Mouse (Mus musculus): ENCODE measurements around the gene Gap43. TPM values are rescaled to one million over a fixed set of nuclear protein-coding genes. Genes with fewer than 3 reads are reported as not detected.
A peak's percentile ranks its signal among the peaks of the same experiment; 100 is the strongest.

Gene Gap43
- polyA plus RNA-seq, 1 experiment from 2014 or later: 4.0 TPM

DNA sequence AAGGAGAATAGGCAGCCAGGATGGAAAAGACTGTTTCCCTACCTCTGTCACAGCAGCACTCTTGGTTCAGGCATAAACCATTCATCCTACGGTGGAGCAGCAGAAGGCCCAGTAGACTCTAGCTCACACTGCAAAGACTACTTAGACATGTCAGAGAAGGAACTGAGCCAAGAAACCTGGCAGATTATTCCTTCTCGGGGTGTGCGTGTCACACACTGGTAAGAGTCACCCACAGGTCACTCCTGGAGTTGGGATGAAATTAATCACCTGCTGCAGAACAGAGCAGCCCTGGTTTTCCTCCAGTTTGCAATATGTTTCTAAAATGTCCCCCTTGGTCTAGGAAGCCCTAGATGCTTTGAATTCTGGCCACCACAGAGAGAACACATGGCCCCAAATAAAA lies 56.4 kb downstream of the Gap43 start:
- no peak for TF ChIP-seq CTCF (IDR thresholded peaks at IDR 0.05; ENCODE audit: low read depth)
- no peak overlapping the region for H3K9ac ChIP-seq (ENCODE audit: low read depth, low read length)
- no peak for DNase-seq (ENCODE audit: low spot score)
- no peaks in the 10 kb centered on the region for H3K9me3 ChIP-seq (replicated peaks; ENCODE audit: low read length)
- no peak for ATAC-seq (replicated peaks; ENCODE audit: low FRiP score, low read depth)
- no peaks in the 10 kb centered on the region for H3K4me1 ChIP-seq (replicated peaks; ENCODE audit: insufficient read depth, low read length)
- WGBS: 67% methylated on average over 3 of the region's 3 CpGs
- no peak overlapping the region for H3K4me3 ChIP-seq (replicated peaks; ENCODE audit: low read depth, low read length)
- no peak overlapping the region for H3K4me2 ChIP-seq (ENCODE audit: low read length)
- no peaks in the 10 kb centered on the region for H3K36me3 ChIP-seq (ENCODE audit: insufficient read depth, low read length)
- no peak overlapping the region for H3K27ac ChIP-seq
- H3K27me3 ChIP-seq (ENCODE audit: insufficient read depth, low read length): no peaks in the 10 kb centered on the region

- Histone ChIP-seq H3K4me2 (ENCODE audit: low read length) (no peak overlapping the region), H3K27ac (no peak overlapping the region), H3K4me1 (replicated peaks; ENCODE audit: insufficient read depth, low read length) (no peaks in the 10 kb centered on the region), H3K27me3 (ENCODE audit: insufficient read depth, low read length) (no peaks in the 10 kb centered on the region), H3K4me3 (replicated peaks; ENCODE audit: low read depth, low read length) (no peak overlapping the region), H3K9ac (ENCODE audit: low read depth, low read length) (no peak overlapping the region), H3K9me3 (replicated peaks; ENCODE audit: low read length) (no peaks in the 10 kb centered on the region), H3K36me3 (ENCODE audit: insufficient read depth, low read length) (no peaks in the 10 kb centered on the region)
- 93% methylated on average over 2 of the region's 2 CpGs for WGBS
- no peak for DNase-seq (ENCODE audit: low spot score)
- no peak for TF ChIP-seq CTCF (IDR thresholded peaks at IDR 0.05; ENCODE audit: low read depth)
- no peak for ATAC-seq (replicated peaks; ENCODE audit: low FRiP score, low read depth)
Measured at GRCm38 (mm10) chr16:42277713-42278112, 62.7 kb downstream of the Gap43 start.

GRCm38 (mm10) chr16:42277268-42277667 lies 63.2 kb downstream of the Gap43 start:
- Histone ChIP-seq H3K4me1 (replicated peaks; ENCODE audit: insufficient read depth, low read length) (no peaks in the 10 kb centered on the region), H3K4me2 (ENCODE audit: low read length) (no peak overlapping the region), H3K9me3 (replicated peaks; ENCODE audit: low read length) (no peaks in the 10 kb centered on the region), H3K4me3 (replicated peaks; ENCODE audit: low read depth, low read length) (no peak overlapping the region), H3K27ac (no peak overlapping the region), H3K36me3 (ENCODE audit: insufficient read depth, low read length) (no peaks in the 10 kb centered on the region), H3K27me3 (ENCODE audit: insufficient read depth, low read length) (no peaks in the 10 kb centered on the region), H3K9ac (ENCODE audit: low read depth, low read length) (no peak overlapping the region)
- ATAC-seq (replicated peaks; ENCODE audit: low FRiP score, low read depth) (no peak), DNase-seq (ENCODE audit: low spot score) (no peak)
- no peak for TF ChIP-seq CTCF (IDR thresholded peaks at IDR 0.05; ENCODE audit: low read depth)
- 83% methylated on average over 8 of the region's 8 CpGs for WGBS

DNA sequence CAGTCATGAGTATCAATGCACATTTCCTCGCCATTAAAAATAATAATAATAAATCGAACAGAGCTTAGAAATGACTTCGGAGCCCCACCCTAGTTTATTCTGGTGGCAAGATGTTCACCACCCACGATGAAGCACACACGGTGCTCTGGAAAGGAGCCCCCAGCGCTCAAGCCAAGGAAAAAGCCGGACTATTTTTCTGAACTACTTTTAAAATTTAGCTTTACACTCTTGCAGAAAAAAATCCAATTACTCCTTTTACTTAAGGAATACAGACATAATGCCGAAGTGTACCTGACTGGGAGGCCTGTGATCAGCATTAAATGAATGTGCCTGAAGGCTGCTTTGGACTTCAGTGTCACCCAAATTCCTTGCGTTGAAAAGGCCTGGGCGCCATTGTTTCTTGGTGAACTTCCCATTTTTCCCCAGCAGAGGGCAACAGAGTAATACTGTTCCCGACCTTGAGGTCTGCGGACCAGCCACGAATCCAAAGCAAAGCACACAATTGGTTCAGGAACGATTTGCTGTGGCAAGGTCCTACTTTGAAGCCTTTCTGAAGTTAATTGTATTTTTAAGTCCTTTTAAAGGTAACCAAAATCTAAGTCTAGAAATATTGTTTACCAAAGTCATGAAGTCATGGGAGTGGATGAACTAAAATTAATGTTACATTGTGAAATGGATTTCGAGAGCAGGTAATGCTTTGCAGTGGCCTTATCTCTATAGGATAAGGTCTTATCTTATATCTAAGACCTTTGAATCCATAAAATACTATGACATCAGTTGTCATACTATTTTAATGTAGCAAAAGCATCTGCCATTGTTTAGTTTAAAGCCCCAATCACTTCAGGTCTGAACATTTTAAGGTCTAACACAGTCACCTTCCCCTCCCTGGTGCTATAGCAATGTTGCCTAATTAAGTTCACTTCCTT lies 64.0 kb downstream of the Gap43 start:
- TF ChIP-seq CTCF (IDR thresholded peaks at IDR 0.05; ENCODE audit: low read depth): peak; percentile 97
- ATAC-seq (replicated peaks; ENCODE audit: low FRiP score, low read depth): no peak
- 35% methylated on average over 15 of the region's 15 CpGs for WGBS

DNA sequence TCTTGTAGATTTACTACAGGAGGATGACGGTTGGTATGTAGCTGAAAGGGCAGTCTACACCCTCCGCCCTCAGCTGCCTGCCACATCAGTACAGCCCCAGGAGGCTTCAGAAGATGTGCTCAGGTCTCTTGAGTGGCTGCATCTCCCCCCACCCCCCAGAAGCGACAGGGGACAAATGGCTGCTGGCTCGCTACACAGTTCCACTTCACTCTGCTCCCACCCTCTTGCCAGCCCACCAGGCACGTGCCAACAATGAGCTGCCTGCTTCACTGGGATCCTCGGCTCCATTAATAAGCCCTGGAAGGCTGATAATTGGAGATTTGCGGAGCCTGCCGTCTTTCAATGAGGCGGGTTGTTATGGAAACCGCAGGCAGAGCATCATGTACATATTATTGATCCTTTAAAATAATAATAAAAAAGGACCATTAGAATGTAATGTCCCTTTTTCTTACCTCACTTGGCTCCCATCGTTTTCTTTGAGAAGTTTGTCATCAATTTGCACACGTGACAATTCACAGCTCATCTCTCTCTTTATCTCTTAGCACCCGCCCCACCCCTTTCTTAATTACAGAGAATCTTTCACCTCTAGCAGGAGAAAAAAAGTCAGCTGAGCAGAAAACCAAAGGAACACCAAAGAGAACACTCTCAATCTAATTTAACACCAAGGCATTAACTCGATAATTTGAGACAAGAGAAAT lies 64.8 kb downstream of the Gap43 start:
- H3K9ac ChIP-seq (ENCODE audit: low read depth, low read length): no peak overlapping the region
- no peaks in the 10 kb centered on the region for H3K4me1 ChIP-seq (replicated peaks; ENCODE audit: insufficient read depth, low read length)
- H3K36me3 ChIP-seq (ENCODE audit: insufficient read depth, low read length): no peaks in the 10 kb centered on the region
- no peak for ATAC-seq (replicated peaks; ENCODE audit: low FRiP score, low read depth)
- TF ChIP-seq CTCF (IDR thresholded peaks at IDR 0.05; ENCODE audit: low read depth): no peak
- H3K4me2 ChIP-seq (ENCODE audit: low read length): no peak overlapping the region
- H3K27ac ChIP-seq: no peak overlapping the region
- no peaks in the 10 kb centered on the region for H3K27me3 ChIP-seq (ENCODE audit: insufficient read depth, low read length)
- no peaks in the 10 kb centered on the region for H3K9me3 ChIP-seq (replicated peaks; ENCODE audit: low read length)
- WGBS: 44% methylated on average over 14 of the region's 14 CpGs
- no peak for DNase-seq (ENCODE audit: low spot score)
- H3K4me3 ChIP-seq (replicated peaks; ENCODE audit: low read depth, low read length): no peak overlapping the region

More for the DNA sequence above, 64.0 kb downstream of the Gap43 start:
- Histone ChIP-seq H3K9me3 (replicated peaks; ENCODE audit: low read length) (no peaks in the 10 kb centered on the region), H3K4me3 (replicated peaks; ENCODE audit: low read depth, low read length) (no peak overlapping the region), H3K4me1 (replicated peaks; ENCODE audit: insufficient read depth, low read length) (no peaks in the 10 kb centered on the region), H3K4me2 (ENCODE audit: low read length) (no peak overlapping the region), H3K27me3 (ENCODE audit: insufficient read depth, low read length) (no peaks in the 10 kb centered on the region), H3K36me3 (ENCODE audit: insufficient read depth, low read length) (no peaks in the 10 kb centered on the region), H3K27ac (no peak overlapping the region), H3K9ac (ENCODE audit: low read depth, low read length) (no peak overlapping the region)
- DNase-seq (ENCODE audit: low spot score): peak; percentile 89

DNA sequence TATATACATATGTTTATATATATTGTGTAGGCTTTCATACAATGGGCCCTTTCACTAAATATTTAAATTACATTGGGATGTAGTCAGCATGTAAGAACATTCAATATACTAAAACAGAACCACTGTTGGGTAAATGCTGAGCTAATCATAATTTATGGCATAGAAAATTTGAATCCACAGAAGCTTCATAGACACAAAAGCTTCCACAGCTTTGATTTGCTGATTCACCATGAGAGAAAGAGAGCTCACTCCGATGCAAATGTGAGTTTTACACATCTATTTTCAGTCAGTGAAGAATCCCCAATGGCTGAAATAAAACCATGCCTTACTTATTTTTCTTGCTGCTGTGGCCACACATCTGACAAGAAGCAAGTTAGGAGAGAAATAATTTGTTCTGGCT lies 69.2 kb downstream of the Gap43 start:
- Histone ChIP-seq H3K9me3 (replicated peaks; ENCODE audit: low read length) (no peaks in the 10 kb centered on the region), H3K9ac (ENCODE audit: low read depth, low read length) (no peak overlapping the region), H3K27me3 (ENCODE audit: insufficient read depth, low read length) (no peaks in the 10 kb centered on the region), H3K36me3 (ENCODE audit: insufficient read depth, low read length) (no peaks in the 10 kb centered on the region), H3K4me3 (replicated peaks; ENCODE audit: low read depth, low read length) (no peak overlapping the region), H3K27ac (no peak overlapping the region), H3K4me2 (ENCODE audit: low read length) (no peak overlapping the region), H3K4me1 (replicated peaks; ENCODE audit: insufficient read depth, low read length) (no peaks in the 10 kb centered on the region)
- WGBS: 87% methylated on average over 1 of the region's 1 CpGs
- no peak for DNase-seq (ENCODE audit: low spot score)
- TF ChIP-seq CTCF (IDR thresholded peaks at IDR 0.05; ENCODE audit: low read depth): no peak
- no peak for ATAC-seq (replicated peaks; ENCODE audit: low FRiP score, low read depth)

Measured in kidney, postnatal 0 days (tissue).